Mouse (Mus musculus): ENCODE results near the gene P2rx1. TPM values are rescaled to one million over a fixed set of nuclear protein-coding genes. Genes with fewer than 3 reads are reported as not detected.

Gene P2rx1
- polyA plus RNA-seq, 1 experiment = 0.49 TPM

GRCm38 (mm10) chr11:73026961-73027360 lies 28.1 kb downstream of the P2rx1 start:
- DNase-seq (ENCODE audit: low read depth) = no peak
- no peak for TF ChIP-seq CTCF (IDR thresholded peaks at IDR 0.05; ENCODE audit: borderline replicate concordance, extremely low read depth, insufficient read depth, insufficient read length)
- TF ChIP-seq POLR2A (IDR thresholded peaks at IDR 0.05; ENCODE audit: borderline replicate concordance, extremely low read depth, insufficient read depth, insufficient read length, poor library complexity, severe bottlenecking) = no peak

GRCm38 (mm10) chr11:73030821-73031498 lies 32.1 kb downstream of the P2rx1 start:
- TF ChIP-seq CTCF (IDR thresholded peaks at IDR 0.05; ENCODE audit: borderline replicate concordance, extremely low read depth, insufficient read depth, insufficient read length) = no peak
- peak; percentile 97 for DNase-seq (ENCODE audit: low read depth)

DNA sequence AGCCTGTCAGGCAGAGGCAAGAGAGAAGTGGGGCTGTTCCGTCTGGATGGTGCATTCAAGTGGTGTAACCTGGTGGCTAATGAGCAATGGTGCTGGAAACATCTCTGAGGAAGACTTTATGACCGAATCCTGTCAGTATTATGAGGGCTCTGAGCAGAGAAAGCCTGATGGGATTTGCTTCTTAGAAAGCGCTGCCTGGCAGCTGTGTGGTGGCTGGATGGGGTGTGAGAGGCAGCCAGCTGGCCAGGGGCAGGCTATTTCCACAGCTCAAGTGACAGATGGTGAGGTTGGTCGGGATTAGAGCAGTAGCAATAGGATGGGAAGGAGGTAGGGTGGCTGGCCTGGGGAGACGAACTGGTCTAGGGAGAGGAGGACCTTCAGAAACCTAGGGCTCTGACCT lies 32.6 kb downstream of the P2rx1 start:
- TF ChIP-seq POLR2A (IDR thresholded peaks at IDR 0.05; ENCODE audit: borderline replicate concordance, extremely low read depth, insufficient read depth, insufficient read length, poor library complexity, severe bottlenecking) = no peak
- DNase-seq (ENCODE audit: low read depth) = peak; percentile 61

- DNase-seq (ENCODE audit: low read depth) = no peak
These were observed 37.2 kb downstream of the P2rx1 start for GRCm38 (mm10) chr11:73036077-73036476.

DNA sequence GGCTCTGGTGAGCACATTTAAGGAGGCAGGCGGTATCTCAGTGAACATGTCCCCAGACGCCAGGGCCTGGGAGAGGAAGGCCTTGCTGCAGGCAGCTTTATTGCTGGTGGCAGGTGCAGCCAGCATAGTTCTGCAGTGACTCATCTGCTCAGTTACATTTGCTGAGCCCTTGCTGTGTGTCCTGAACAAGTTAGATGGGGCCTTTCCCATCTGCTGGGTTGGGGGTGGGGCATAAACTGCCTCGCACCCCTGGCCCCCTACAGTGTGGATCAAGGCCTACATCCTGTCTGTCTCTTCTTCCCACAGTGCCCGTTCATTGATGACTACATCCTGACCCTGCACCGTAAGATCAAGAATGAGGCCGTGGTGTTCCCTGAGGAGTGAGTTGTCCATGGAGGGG lies 38.0 kb downstream of the P2rx1 start:
- no peak for DNase-seq (ENCODE audit: low read depth)
- TF ChIP-seq CTCF (IDR thresholded peaks at IDR 0.05; ENCODE audit: borderline replicate concordance, extremely low read depth, insufficient read depth, insufficient read length) (no peak), POLR2A (IDR thresholded peaks at IDR 0.05; ENCODE audit: borderline replicate concordance, extremely low read depth, insufficient read depth, insufficient read length, poor library complexity, severe bottlenecking) (no peak)

More at GRCm38 (mm10) chr11:73036077-73036476, 37.2 kb downstream of the P2rx1 start:
- TF ChIP-seq POLR2A (IDR thresholded peaks at IDR 0.05; ENCODE audit: borderline replicate concordance, extremely low read depth, insufficient read depth, insufficient read length, poor library complexity, severe bottlenecking) (no peak), CTCF (IDR thresholded peaks at IDR 0.05; ENCODE audit: borderline replicate concordance, extremely low read depth, insufficient read depth, insufficient read length) (no peak)

GRCm38 (mm10) chr11:73037691-73038090 lies 38.8 kb downstream of the P2rx1 start:
- DNase-seq (ENCODE audit: low read depth) = no peak
- TF ChIP-seq POLR2A (IDR thresholded peaks at IDR 0.05; ENCODE audit: borderline replicate concordance, extremely low read depth, insufficient read depth, insufficient read length, poor library complexity, severe bottlenecking) (no peak), CTCF (IDR thresholded peaks at IDR 0.05; ENCODE audit: borderline replicate concordance, extremely low read depth, insufficient read depth, insufficient read length) (no peak)

- DNase-seq (ENCODE audit: low read depth) = peak; percentile 84
- peak; percentile 82 for TF ChIP-seq CTCF (IDR thresholded peaks at IDR 0.05; ENCODE audit: borderline replicate concordance, extremely low read depth, insufficient read depth, insufficient read length)
- no peak for TF ChIP-seq POLR2A (IDR thresholded peaks at IDR 0.05; ENCODE audit: borderline replicate concordance, extremely low read depth, insufficient read depth, insufficient read length, poor library complexity, severe bottlenecking)
These were observed 40.3 kb downstream of the P2rx1 start for GRCm38 (mm10) chr11:73039102-73039799.

- DNase-seq (ENCODE audit: low read depth) = no peak
- no peak for TF ChIP-seq POLR2A (IDR thresholded peaks at IDR 0.05; ENCODE audit: borderline replicate concordance, extremely low read depth, insufficient read depth, insufficient read length, poor library complexity, severe bottlenecking)
- TF ChIP-seq CTCF (IDR thresholded peaks at IDR 0.05; ENCODE audit: borderline replicate concordance, extremely low read depth, insufficient read depth, insufficient read length) = no peak
These were observed 45.4 kb downstream of the P2rx1 start for GRCm38 (mm10) chr11:73044229-73044755.

DNA sequence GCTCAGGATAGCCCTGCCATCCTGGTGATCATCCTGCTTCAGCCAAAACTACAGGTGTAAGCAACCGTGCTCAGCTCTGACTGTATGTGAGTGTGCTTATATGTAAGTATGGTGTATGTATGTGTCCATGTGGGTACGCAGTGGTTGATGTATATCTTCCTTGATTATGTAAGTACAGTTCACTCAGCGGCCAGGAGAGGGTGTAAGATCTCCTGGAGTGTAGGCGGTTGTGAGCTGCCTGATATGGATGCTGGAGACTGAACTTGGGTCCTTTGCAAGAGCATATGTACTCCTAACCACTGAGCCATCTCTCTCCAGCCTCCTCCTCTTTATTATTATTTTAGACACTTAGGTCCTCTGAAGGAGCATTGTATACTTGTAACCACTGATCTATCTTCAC lies 45.9 kb downstream of the P2rx1 start:
- no peak for TF ChIP-seq POLR2A (IDR thresholded peaks at IDR 0.05; ENCODE audit: borderline replicate concordance, extremely low read depth, insufficient read depth, insufficient read length, poor library complexity, severe bottlenecking)
- no peak for TF ChIP-seq CTCF (IDR thresholded peaks at IDR 0.05; ENCODE audit: borderline replicate concordance, extremely low read depth, insufficient read depth, insufficient read length)

DNA sequence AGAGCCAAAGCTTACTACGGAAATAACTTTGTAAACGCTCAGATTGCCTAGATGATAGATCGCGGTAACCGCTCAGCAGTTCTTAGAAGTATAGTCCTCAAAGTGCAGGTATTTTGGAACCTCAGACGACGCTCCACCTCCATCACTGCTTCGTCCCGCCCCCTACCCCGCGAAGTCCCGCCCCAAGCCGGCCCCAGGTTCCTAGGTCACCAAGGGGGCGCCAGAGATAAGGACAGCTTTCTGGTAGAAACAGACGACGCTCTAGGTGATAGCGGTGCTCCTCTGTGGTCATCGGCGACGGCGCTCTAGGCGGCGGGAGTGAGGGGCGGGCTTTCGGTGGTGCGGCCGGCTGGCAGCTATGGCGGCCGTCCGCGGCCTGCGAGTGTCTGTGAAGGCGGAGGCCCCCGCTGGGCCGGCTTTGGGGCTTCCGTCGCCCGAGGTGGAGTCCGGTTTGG lies 48.7 kb downstream of the P2rx1 start, which contains the start of gene Ncbp3:
Gene Ncbp3, plus strand, starts transcription at position 242 of the 455 bp plus-strand sequence.
- peak; percentile 99 for DNase-seq (ENCODE audit: low read depth)
- TF ChIP-seq POLR2A (IDR thresholded peaks at IDR 0.05; ENCODE audit: borderline replicate concordance, extremely low read depth, insufficient read depth, insufficient read length, poor library complexity, severe bottlenecking) = peak; percentile 83
- TF ChIP-seq CTCF (IDR thresholded peaks at IDR 0.05; ENCODE audit: borderline replicate concordance, extremely low read depth, insufficient read depth, insufficient read length) = peak; percentile 73

More for the DNA sequence above, 45.9 kb downstream of the P2rx1 start:
- DNase-seq (ENCODE audit: low read depth) = no peak

- peak; percentile 22 for DNase-seq (ENCODE audit: low read depth)
- TF ChIP-seq CTCF (IDR thresholded peaks at IDR 0.05; ENCODE audit: borderline replicate concordance, extremely low read depth, insufficient read depth, insufficient read length) (no peak), POLR2A (IDR thresholded peaks at IDR 0.05; ENCODE audit: borderline replicate concordance, extremely low read depth, insufficient read depth, insufficient read length, poor library complexity, severe bottlenecking) (no peak)
These were observed 49.4 kb downstream of the P2rx1 start for GRCm38 (mm10) chr11:73048030-73048876.
